Comparison of ENCODE assay signal across 10 mouse cellular contexts in genomic region chr10:60215077-60215960, GRCm38 (mm10). TPM values are rescaled to one million over a fixed set of nuclear protein-coding genes. Genes with fewer than 3 reads are reported as not detected.
DNase-seq lines count a peak whose midpoint lies in the region; ATAC-seq lines count a peak whose summit lies in the region.
"Had no signal": no experiment of that assay in that cellular context is flagged by ENCODE, and none has a peak within 500 bp of the region (broad histone marks: within the 10 kb centered on the region; RNA-seq: fewer than 3 reads in every experiment).

No protein-coding gene starts in this region.

- H3K4me1 ChIP-seq in hindbrain, embryonic 13.5 days (replicated peaks) = peaks cover 81% of the 10 kb centered on the region
- H3K4me1 ChIP-seq in neural tube, embryonic 15.5 days = peaks cover 63% of the 10 kb centered on the region

- H3K4me2 ChIP-seq in hindbrain, embryonic 13.5 days = 0 out of 2 replicates have a peak overlapping the region, but pooled peaks have one; percentile 3
- H3K4me2 ChIP-seq in neural tube, embryonic 15.5 days = peak overlapping the region; percentile 1; the same call in 1 of the 2 replicates

- peak overlapping the region; percentile 26 for H3K27ac ChIP-seq in hindbrain, embryonic 13.5 days
- peak overlapping the region; percentile 46; the same call in 1 of the 2 replicates for H3K27ac ChIP-seq in neural tube, embryonic 15.5 days (replicated peaks)
- H3K27ac ChIP-seq: macrophage had no signal

- peaks cover 37% of the 10 kb centered on the region for H3K27me3 ChIP-seq in hindbrain, embryonic 13.5 days
- peaks cover 13% of the 10 kb centered on the region for H3K27me3 ChIP-seq in neural tube, embryonic 15.5 days (replicated peaks)

- DNase-seq in layer of hippocampus, postnatal 10 days (ENCODE audit: low spot score in 2 of 2) = peak; percentile 45 to 60
- DNase-seq in layer of hippocampus, adult 11-12 months (ENCODE audit: low spot score) = no peak
- peak; percentile 76 to 83 for DNase-seq in kidney, postnatal 36 days
- DNase-seq in thymus, postnatal 14 days = no peak
- no peak for DNase-seq in spleen, adult 12 weeks (ENCODE audit: low spot score)
- no peak for DNase-seq in thymus, postnatal 25 days
- DNase-seq: thymus, postnatal 36 days had no signal

- no peak overlapping the region; the same call in 1 of the 2 replicates for H3K9ac ChIP-seq in hindbrain, embryonic 13.5 days
- no peak overlapping the region for H3K9ac ChIP-seq in neural tube, embryonic 15.5 days (replicated peaks)

- no peak for ATAC-seq in hindbrain, embryonic 13.5 days (ENCODE audit: low FRiP score)
- ATAC-seq in neural tube, embryonic 15.5 days (ENCODE audit: low FRiP score) = peak; percentile 9; the same call in 1 of the 2 replicates

- 59% methylated on average over 14 of the region's 14 CpGs for WGBS in hindbrain, embryonic 13.5 days
- 62% methylated on average over 14 of the region's 14 CpGs for WGBS in neural tube, embryonic 15.5 days

- no peak overlapping the region for H3K4me3 ChIP-seq in hindbrain, embryonic 13.5 days
- no peak overlapping the region for H3K4me3 ChIP-seq in neural tube, embryonic 15.5 days (replicated peaks)

- no peaks in the 10 kb centered on the region for H3K9me3 ChIP-seq in hindbrain, embryonic 13.5 days
- H3K9me3 ChIP-seq in neural tube, embryonic 15.5 days (replicated peaks) = no peaks in the 10 kb centered on the region

- no peaks in the 10 kb centered on the region for H3K36me3 ChIP-seq in hindbrain, embryonic 13.5 days
- no peaks in the 10 kb centered on the region for H3K36me3 ChIP-seq in neural tube, embryonic 15.5 days

RNA-seq across cellular contexts. Expression of gene Chst3, which starts 3.7 kb away (rescaled TPM):
- 1 to 10 TPM; 2.5 to 3.3 TPM for total RNA-seq in layer of hippocampus, postnatal 10 days (2021)
- polyA plus RNA-seq in hindbrain, embryonic 13.5 days (2015; fragmentation: Nextera tagmentation; extraction: Ambion mirVana) = 1.8 and 2.0 TPM in 2 replicates
- 1.9 and 2.0 TPM in 2 replicates for polyA plus RNA-seq in neural tube, embryonic 15.5 days (2015; fragmentation: Nextera tagmentation; extraction: Ambion mirVana)

Comparison
In these comparisons a context has a peak if more than half of its experiments do, and no peak if none do; other contexts are left out.
1. DNase-seq: peak in layer of hippocampus, postnatal 10 days (2 of 2) and kidney, postnatal 36 days (2 of 2); none in layer of hippocampus, adult 11-12 months (single experiment), thymus, postnatal 14 days (single experiment), spleen, adult 12 weeks (single experiment) and thymus, postnatal 25 days (single experiment).